Mouse (Mus musculus) lung, adult 2 months (tissue): ENCODE data around the gene Draxin.

Experiments used
- CTCF ChIP-seq: fragments of 200-500 bp; IDR thresholded peaks from 2 replicates; pipeline ENCODE4 v1.5.1; 2011; ENCODE audit warnings: mild to moderate bottlenecking, low read length, control low read depth; ENCODE audit not compliant: insufficient read depth
- POLR2A ChIP-seq: fragments of 200-500 bp; IDR thresholded peaks from 2 replicates; pipeline ENCODE4 v1.6.1; 2011; ENCODE audit warnings: low read depth, mild to moderate bottlenecking, control low read depth, low read length, borderline replicate concordance; ENCODE audit errors: extremely low read depth

DNA sequence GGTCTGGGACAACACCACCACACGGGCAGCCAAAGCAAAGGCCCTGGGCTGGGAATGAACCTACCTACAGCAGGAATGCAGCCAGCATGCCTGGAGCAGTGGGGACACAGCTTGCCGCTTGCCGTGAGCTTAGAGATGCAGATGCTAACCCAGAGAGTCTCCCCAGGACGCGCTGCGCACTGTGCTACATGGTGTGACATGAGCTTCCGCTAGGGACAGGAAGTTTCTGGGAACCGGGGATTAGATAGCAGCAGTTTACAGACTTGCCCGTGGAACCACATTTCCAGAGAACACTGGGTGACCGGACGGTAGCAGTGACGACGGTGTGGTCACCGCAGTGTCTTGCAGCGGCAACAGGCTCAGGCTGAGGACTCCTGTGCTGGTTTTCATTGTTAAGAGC lies 39.1 kb upstream of the Draxin start:
- TF ChIP-seq CTCF = no peak
- no peak for TF ChIP-seq POLR2A
